13 mouse cellular contexts compared by ENCODE assay signal in genomic region chr11:34317001-34317400, GRCm38 (mm10). TPM values are rescaled to one million over a fixed set of nuclear protein-coding genes. Genes with fewer than 3 reads are reported as not detected.
A peak's percentile ranks its signal among the peaks of the same experiment; 100 is the strongest.
DNase-seq lines count a peak whose midpoint lies in the region; ATAC-seq and TF ChIP-seq lines count a peak whose summit lies in the region.
"Had no signal": no experiment of that assay in that cellular context is flagged by ENCODE, and none has a peak within 500 bp of the region (broad histone marks: within the 10 kb centered on the region; RNA-seq: fewer than 3 reads in every experiment).

No protein-coding gene starts in this region.

- no peaks in the 10 kb centered on the region for H3K27me3 ChIP-seq in hindbrain, postnatal 0 days (ENCODE audit: insufficient read depth, low read length)
- H3K27me3 ChIP-seq in liver, postnatal 0 days (ENCODE audit: insufficient read depth, low read length) = no peaks in the 10 kb centered on the region
- H3K27me3 ChIP-seq: CH12.LX; limb, embryonic 12.5 days; stomach, embryonic 15.5 days had no signal

- no peak for TF ChIP-seq EP300 in liver, postnatal 0 days (IDR thresholded peaks at IDR 0.05; ENCODE audit: low read depth)

- peak overlapping the region; percentile 47; the same call in 1 of the 2 replicates for H3K4me3 ChIP-seq in hindbrain, postnatal 0 days (ENCODE audit: low read length)
- H3K4me3 ChIP-seq in liver, postnatal 0 days (ENCODE audit: low read depth, low read length) = no peak overlapping the region
- H3K4me3 ChIP-seq: limb, embryonic 12.5 days; stomach, embryonic 15.5 days had no signal

- 59% methylated on average over 8 of the region's 8 CpGs for WGBS in hindbrain, postnatal 0 days
- 77% methylated on average over 8 of the region's 8 CpGs for WGBS in liver, postnatal 0 days (ENCODE audit: insufficient replicate concordance)

- H3K4me1 ChIP-seq in hindbrain, postnatal 0 days (ENCODE audit: insufficient read depth, low read length) = peaks cover 6% of the 10 kb centered on the region; the same call in 1 of the 2 replicates
- H3K4me1 ChIP-seq in liver, postnatal 0 days (ENCODE audit: insufficient read depth) = no peaks in the 10 kb centered on the region
- H3K4me1 ChIP-seq: stomach, embryonic 15.5 days had no signal

- no peak overlapping the region for H3K9ac ChIP-seq in hindbrain, postnatal 0 days (replicated peaks; ENCODE audit: low read length)
- no peak overlapping the region for H3K9ac ChIP-seq in liver, postnatal 0 days (replicated peaks)
- H3K9ac ChIP-seq: limb, embryonic 12.5 days; lung, embryonic 14.5 days; stomach, embryonic 15.5 days had no signal

- no peak overlapping the region for H3K27ac ChIP-seq in hindbrain, postnatal 0 days
- no peak overlapping the region for H3K27ac ChIP-seq in liver, postnatal 0 days (ENCODE audit: low read depth)
- H3K27ac ChIP-seq: limb, embryonic 12.5 days; stomach, embryonic 15.5 days had no signal

- H3K4me2 ChIP-seq in hindbrain, postnatal 0 days (ENCODE audit: low read depth, low read length) = peak overlapping the region; percentile 63
- no peak overlapping the region for H3K4me2 ChIP-seq in liver, postnatal 0 days (ENCODE audit: low read depth, low read length)
- H3K4me2 ChIP-seq: lung, embryonic 14.5 days; stomach, embryonic 15.5 days had no signal

- no peak for TF ChIP-seq CTCF in hindbrain, postnatal 0 days (IDR thresholded peaks at IDR 0.05; ENCODE audit: low read depth)
- TF ChIP-seq CTCF in liver, postnatal 0 days (IDR thresholded peaks at IDR 0.05; ENCODE audit: low read depth) = no peak

- no peaks in the 10 kb centered on the region for H3K9me3 ChIP-seq in hindbrain, postnatal 0 days (ENCODE audit: low read length)
- no peaks in the 10 kb centered on the region for H3K9me3 ChIP-seq in liver, postnatal 0 days (ENCODE audit: low read length)
- H3K9me3 ChIP-seq: limb, embryonic 12.5 days; stomach, embryonic 15.5 days had no signal

- no peaks in the 10 kb centered on the region for H3K36me3 ChIP-seq in hindbrain, postnatal 0 days (ENCODE audit: insufficient read depth, low read length)
- no peaks in the 10 kb centered on the region for H3K36me3 ChIP-seq in liver, postnatal 0 days (replicated peaks; ENCODE audit: insufficient read depth, low read length)
- H3K36me3 ChIP-seq: limb, embryonic 12.5 days; stomach, embryonic 15.5 days had no signal

- DNase-seq in right cerebral cortex, adult 18-20 months = peak; percentile 37
- DNase-seq in right cerebral cortex, postnatal 14 days = no peak
- peak; percentile 42 for DNase-seq in hindbrain, postnatal 0 days (ENCODE audit: low spot score)
- peak; percentile 15 to 23 for DNase-seq in left cerebral cortex, postnatal 36 days (ENCODE audit: low spot score in 2 of 2)
- DNase-seq in heart, postnatal 25 days (ENCODE audit: low spot score) = no peak
- DNase-seq in cerebellum, adult 11 months = no peak
- DNase-seq in liver, postnatal 0 days = no peak
- DNase-seq: heart, postnatal 14 days; kidney, adult 9 months; lung, embryonic 14.5 days had no signal

- intact Hi-C loops in left cerebral cortex, postnatal 36 days (cut with DNase I) = loop anchor here (5.0 kb wide), 1 partner anchor 105 kb away; no protein-coding TSS in a partner anchor
- intact Hi-C loops in heart, postnatal 25 days (cut with DNase I) = no loop called here

- no peak for ATAC-seq in hindbrain, postnatal 0 days
- no peak for ATAC-seq in liver, postnatal 0 days

RNA-seq across cellular contexts. Expression of gene Fam196b, which starts 2.4 kb away (rescaled TPM):
- 6.3 and 6.8 TPM in 2 replicates for total RNA-seq in hindbrain, postnatal 0 days (2014; rRNA removed)
- 1.9 and 2.1 TPM in 2 replicates for polyA plus RNA-seq in hindbrain, postnatal 0 days (2015; fragmentation: Nextera tagmentation; extraction: Ambion mirVana)
- 1 to 10 TPM; 1.4 to 1.6 TPM for total RNA-seq in left cerebral cortex, postnatal 36 days (2021)
- not detected for total RNA-seq in heart, postnatal 25 days (2021)
- polyA plus RNA-seq in liver, postnatal 0 days (2015; fragmentation: Nextera tagmentation; extraction: Ambion mirVana) = 0.11 and 0.13 TPM in 2 replicates
- total RNA-seq: heart, postnatal 14 days had no signal
- polyA plus RNA-seq: lung, embryonic 14.5 days had no signal

Comparison
In these comparisons a context has a peak if more than half of its experiments do, and no peak if none do; other contexts are left out.
1. DNase-seq: peak in right cerebral cortex, adult 18-20 months (single experiment), hindbrain, postnatal 0 days (single experiment) and left cerebral cortex, postnatal 36 days (2 of 2); none in right cerebral cortex, postnatal 14 days (single experiment), heart, postnatal 25 days (single experiment), cerebellum, adult 11 months (single experiment) and liver, postnatal 0 days (single experiment).